Mouse (Mus musculus): ENCODE results near the gene Asic2.

DNA sequence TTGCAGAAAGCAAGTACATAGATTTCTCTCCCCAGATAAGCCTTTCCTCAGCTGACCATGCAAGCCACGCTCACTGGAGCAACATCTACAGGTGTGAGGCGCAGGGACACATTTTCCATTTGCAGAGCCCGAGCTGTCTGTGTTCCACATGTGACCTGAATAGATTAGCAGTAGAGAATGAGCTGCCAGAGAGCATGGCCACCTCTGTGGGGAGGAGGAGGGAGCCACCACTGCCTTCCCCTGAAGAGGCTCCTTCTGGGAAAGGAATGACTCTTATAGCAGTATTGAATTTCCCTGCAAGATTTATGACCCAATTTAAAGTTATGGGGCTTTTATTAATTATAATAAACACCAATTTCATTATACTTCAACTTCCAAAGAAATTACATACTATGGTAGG lies 230.5 kb downstream of the Asic2 start:
- TF ChIP-seq POLR2A (IDR thresholded peaks at IDR 0.05; ENCODE audit: borderline replicate concordance, control insufficient read depth, low read depth, low read length) = no peak
- TF ChIP-seq CTCF (IDR thresholded peaks at IDR 0.05; ENCODE audit: control insufficient read depth, insufficient read depth, low read length) = no peak
